Comparison of ENCODE assay signal across 22 mouse cellular contexts in genomic region chr2:79457434-79457833, GRCm38 (mm10). TPM values are rescaled to one million over a fixed set of nuclear protein-coding genes. Genes with fewer than 3 reads are reported as not detected.
A peak's percentile ranks its signal among the peaks of the same experiment; 100 is the strongest.
DNase-seq lines count a peak whose midpoint lies in the region; ATAC-seq and TF ChIP-seq lines count a peak whose summit lies in the region.
"Had no signal": no experiment of that assay in that cellular context is flagged by ENCODE, and none has a peak within 500 bp of the region (broad histone marks: within the 10 kb centered on the region; RNA-seq: fewer than 3 reads in every experiment).

No protein-coding gene starts in this region.

- TF ChIP-seq CTCF in midbrain, postnatal 0 days (IDR thresholded peaks at IDR 0.05), result no peak
- no peak for TF ChIP-seq CTCF in forebrain, postnatal 0 days (IDR thresholded peaks at IDR 0.05; ENCODE audit: low read depth)

- ATAC-seq in forebrain, embryonic 12.5 days (ENCODE audit: low FRiP score), result no peak
- ATAC-seq in forebrain, embryonic 16.5 days, result no peak
- ATAC-seq in midbrain, embryonic 11.5 days (ENCODE audit: low FRiP score), result no peak
- ATAC-seq in midbrain, postnatal 0 days (ENCODE audit: low FRiP score), result no peak
- no peak for ATAC-seq in forebrain, postnatal 0 days
- ATAC-seq in midbrain, embryonic 13.5 days, result no peak
- ATAC-seq: intestine, postnatal 0 days had no signal

- H3K9ac ChIP-seq in forebrain, embryonic 12.5 days, result no peak overlapping the region
- no peak overlapping the region for H3K9ac ChIP-seq in forebrain, embryonic 16.5 days (replicated peaks; ENCODE audit: low read depth, low read length)
- H3K9ac ChIP-seq in midbrain, embryonic 11.5 days (ENCODE audit: low read length), result no peak overlapping the region
- no peak overlapping the region for H3K9ac ChIP-seq in midbrain, postnatal 0 days (replicated peaks; ENCODE audit: low read length, poor library complexity, severe bottlenecking)
- no peak overlapping the region for H3K9ac ChIP-seq in forebrain, postnatal 0 days
- H3K9ac ChIP-seq in midbrain, embryonic 13.5 days (replicated peaks), result no peak overlapping the region
- H3K9ac ChIP-seq: limb, embryonic 15.5 days; liver, embryonic 15.5 days; neural tube, embryonic 12.5 days had no signal

- no peak overlapping the region for H3K4me3 ChIP-seq in forebrain, embryonic 12.5 days (replicated peaks)
- H3K4me3 ChIP-seq in forebrain, embryonic 16.5 days (replicated peaks; ENCODE audit: low read length), result no peak overlapping the region
- no peak overlapping the region for H3K4me3 ChIP-seq in midbrain, embryonic 11.5 days (ENCODE audit: low read depth, low read length)
- H3K4me3 ChIP-seq in midbrain, postnatal 0 days (ENCODE audit: low read depth, low read length), result no peak overlapping the region
- H3K4me3 ChIP-seq in forebrain, postnatal 0 days (ENCODE audit: low read depth, low read length), result no peak overlapping the region
- H3K4me3 ChIP-seq in midbrain, embryonic 13.5 days (replicated peaks), result no peak overlapping the region

- peaks cover 79% of the 10 kb centered on the region for H3K27me3 ChIP-seq in forebrain, embryonic 12.5 days
- H3K27me3 ChIP-seq in forebrain, embryonic 16.5 days (replicated peaks; ENCODE audit: control insufficient read depth, insufficient read depth, low read length), result peaks cover 24% of the 10 kb centered on the region
- H3K27me3 ChIP-seq in midbrain, embryonic 11.5 days (ENCODE audit: control insufficient read depth, insufficient read depth, low read length), result peaks cover 70% of the 10 kb centered on the region
- peaks cover 22% of the 10 kb centered on the region for H3K27me3 ChIP-seq in midbrain, postnatal 0 days (ENCODE audit: insufficient read depth, low read length)
- peaks cover 29% of the 10 kb centered on the region for H3K27me3 ChIP-seq in forebrain, postnatal 0 days (ENCODE audit: insufficient read depth, low read length)
- peaks cover 59% of the 10 kb centered on the region for H3K27me3 ChIP-seq in midbrain, embryonic 13.5 days

- H3K4me2 ChIP-seq in forebrain, embryonic 12.5 days, result no peak overlapping the region; the same call in 1 of the 2 replicates
- H3K4me2 ChIP-seq in forebrain, embryonic 16.5 days (ENCODE audit: low read length), result no peak overlapping the region
- H3K4me2 ChIP-seq in midbrain, embryonic 11.5 days, result peak overlapping the region; percentile 57
- no peak overlapping the region for H3K4me2 ChIP-seq in midbrain, postnatal 0 days (ENCODE audit: low read depth, low read length, poor library complexity, severe bottlenecking)
- H3K4me2 ChIP-seq in forebrain, postnatal 0 days (ENCODE audit: low read depth), result 0 out of 2 replicates have a peak overlapping the region, but pooled peaks have one; percentile 59
- H3K4me2 ChIP-seq in midbrain, embryonic 13.5 days (replicated peaks), result no peak overlapping the region; the same call in 1 of the 2 replicates

- peak; percentile 89 for DNase-seq in midbrain, embryonic 11.5 days (ENCODE audit: low spot score, missing footprints)
- no peak for DNase-seq in midbrain, postnatal 0 days (ENCODE audit: low spot score)
- no peak for DNase-seq in forebrain, postnatal 0 days
- DNase-seq in embryo, embryonic 11 days, result no peak
- no peak for DNase-seq in kidney, postnatal 14 days
- DNase-seq: adrenal gland, adult 2 months; gastrocnemius, postnatal 36 days; layer of hippocampus, postnatal 36 days; thymus, postnatal 4 days had no signal

- no peaks in the 10 kb centered on the region for H3K9me3 ChIP-seq in forebrain, embryonic 12.5 days
- H3K9me3 ChIP-seq in forebrain, embryonic 16.5 days (ENCODE audit: control insufficient read depth, low read length), result no peaks in the 10 kb centered on the region
- H3K9me3 ChIP-seq in midbrain, embryonic 11.5 days (ENCODE audit: control insufficient read depth, low read length), result no peaks in the 10 kb centered on the region
- H3K9me3 ChIP-seq in midbrain, postnatal 0 days (ENCODE audit: low read length), result no peaks in the 10 kb centered on the region
- no peaks in the 10 kb centered on the region for H3K9me3 ChIP-seq in forebrain, postnatal 0 days (ENCODE audit: low read length)
- H3K9me3 ChIP-seq in midbrain, embryonic 13.5 days, result no peaks in the 10 kb centered on the region
- H3K9me3 ChIP-seq: limb, embryonic 15.5 days; liver, embryonic 15.5 days; neural tube, embryonic 12.5 days had no signal

- WGBS in forebrain, embryonic 12.5 days, result 57% methylated on average over 3 of the region's 3 CpGs
- WGBS in forebrain, embryonic 16.5 days, result 63% methylated on average over 3 of the region's 3 CpGs
- 52% methylated on average over 3 of the region's 3 CpGs for WGBS in midbrain, embryonic 11.5 days
- WGBS in midbrain, postnatal 0 days, result 71% methylated on average over 3 of the region's 3 CpGs
- 63% methylated on average over 3 of the region's 3 CpGs for WGBS in forebrain, postnatal 0 days
- 53% methylated on average over 3 of the region's 3 CpGs for WGBS in midbrain, embryonic 13.5 days

- H3K27ac ChIP-seq in forebrain, embryonic 12.5 days, result peak overlapping the region; percentile 74; the same call in 1 of the 2 replicates
- H3K27ac ChIP-seq in forebrain, embryonic 16.5 days (ENCODE audit: low read length), result no peak overlapping the region
- H3K27ac ChIP-seq in midbrain, embryonic 11.5 days (ENCODE audit: low read depth, low read length), result no peak overlapping the region
- H3K27ac ChIP-seq in midbrain, postnatal 0 days (ENCODE audit: low read depth, low read length), result no peak overlapping the region
- no peak overlapping the region for H3K27ac ChIP-seq in forebrain, postnatal 0 days (ENCODE audit: low read depth, low read length)
- peak overlapping the region; percentile 69; the same call in 1 of the 2 replicates for H3K27ac ChIP-seq in midbrain, embryonic 13.5 days
- H3K27ac ChIP-seq: limb, embryonic 15.5 days; liver, embryonic 15.5 days; neural tube, embryonic 12.5 days had no signal

- peaks cover 60% of the 10 kb centered on the region for H3K4me1 ChIP-seq in forebrain, embryonic 12.5 days
- H3K4me1 ChIP-seq in forebrain, embryonic 16.5 days (replicated peaks; ENCODE audit: control insufficient read depth, insufficient read depth, low read length), result peaks cover 44% of the 10 kb centered on the region
- H3K4me1 ChIP-seq in midbrain, embryonic 11.5 days (ENCODE audit: control insufficient read depth, insufficient read depth, low read length), result peaks cover 30% of the 10 kb centered on the region
- H3K4me1 ChIP-seq in midbrain, postnatal 0 days (ENCODE audit: insufficient read depth, low read length), result peaks cover 5% of the 10 kb centered on the region
- H3K4me1 ChIP-seq in forebrain, postnatal 0 days (ENCODE audit: insufficient read depth), result peaks cover 12% of the 10 kb centered on the region
- peaks cover 57% of the 10 kb centered on the region for H3K4me1 ChIP-seq in midbrain, embryonic 13.5 days (replicated peaks)
- H3K4me1 ChIP-seq: liver, embryonic 15.5 days had no signal

- no peaks in the 10 kb centered on the region for H3K36me3 ChIP-seq in forebrain, embryonic 12.5 days (replicated peaks)
- H3K36me3 ChIP-seq in forebrain, embryonic 16.5 days (ENCODE audit: control insufficient read depth, insufficient read depth), result no peaks in the 10 kb centered on the region
- H3K36me3 ChIP-seq in midbrain, embryonic 11.5 days (ENCODE audit: control insufficient read depth, insufficient read depth, low read length), result no peaks in the 10 kb centered on the region
- H3K36me3 ChIP-seq in midbrain, postnatal 0 days (ENCODE audit: insufficient read depth, low read length), result no peaks in the 10 kb centered on the region
- no peaks in the 10 kb centered on the region for H3K36me3 ChIP-seq in forebrain, postnatal 0 days (ENCODE audit: insufficient read depth)
- H3K36me3 ChIP-seq in midbrain, embryonic 13.5 days, result no peaks in the 10 kb centered on the region
- H3K36me3 ChIP-seq: limb, embryonic 15.5 days; liver, embryonic 15.5 days; neural tube, embryonic 12.5 days had no signal

RNA-seq across cellular contexts. Expression of gene Cerkl, which starts 0.8 kb away (rescaled TPM):
- 1.5 and 2.4 TPM in 2 replicates for polyA plus RNA-seq in forebrain, embryonic 12.5 days (2016; fragmentation: Nextera tagmentation; extraction: Ambion mirVana)
- 1.3 and 1.5 TPM in 2 replicates for polyA plus RNA-seq in forebrain, embryonic 16.5 days (2015; fragmentation: Nextera tagmentation; extraction: Ambion mirVana)
- 2.4 and 2.5 TPM in 2 replicates for polyA plus RNA-seq in midbrain, embryonic 11.5 days (2014; fragmentation: Nextera tagmentation; extraction: Ambion mirVana)
- total RNA-seq in midbrain, postnatal 0 days (2014; rRNA removed), result 0.11 and 0.47 TPM in 2 replicates
- polyA plus RNA-seq in midbrain, postnatal 0 days (2015; fragmentation: Nextera tagmentation; extraction: Ambion mirVana), result 0.72 and 1.5 TPM in 2 replicates
- total RNA-seq in forebrain, postnatal 0 days (2014; rRNA removed), result 0.15 and 0.52 TPM in 2 replicates
- 1.1 and 1.2 TPM in 2 replicates for polyA plus RNA-seq in forebrain, postnatal 0 days (2015; fragmentation: Nextera tagmentation; extraction: Ambion mirVana)
- polyA plus RNA-seq in midbrain, embryonic 13.5 days (2015; fragmentation: Nextera tagmentation; extraction: Ambion mirVana), result 1.6 and 2.6 TPM in 2 replicates
- polyA plus RNA-seq: C2C12 had no signal

RNA-seq across cellular contexts. Expression of gene Neurod1, which starts 0.9 kb away (rescaled TPM):
- 44.3 and 46.8 TPM in 2 replicates for polyA plus RNA-seq in forebrain, embryonic 12.5 days (2016; fragmentation: Nextera tagmentation; extraction: Ambion mirVana)
- 55.8 and 68.6 TPM in 2 replicates for polyA plus RNA-seq in forebrain, embryonic 16.5 days (2015; fragmentation: Nextera tagmentation; extraction: Ambion mirVana)
- 43.4 TPM in 2 replicates for polyA plus RNA-seq in midbrain, embryonic 11.5 days (2014; fragmentation: Nextera tagmentation; extraction: Ambion mirVana)
- total RNA-seq in midbrain, postnatal 0 days (2014; rRNA removed), result 3.5 and 16.6 TPM in 2 replicates
- 4.1 and 6.2 TPM in 2 replicates for polyA plus RNA-seq in midbrain, postnatal 0 days (2015; fragmentation: Nextera tagmentation; extraction: Ambion mirVana)
- total RNA-seq in forebrain, postnatal 0 days (2014; rRNA removed), result 14.2 and 15.9 TPM in 2 replicates
- polyA plus RNA-seq in forebrain, postnatal 0 days (2015; fragmentation: Nextera tagmentation; extraction: Ambion mirVana), result 29.8 and 43.0 TPM in 2 replicates
- polyA plus RNA-seq in midbrain, embryonic 13.5 days (2015; fragmentation: Nextera tagmentation; extraction: Ambion mirVana), result 38.5 and 38.8 TPM in 2 replicates
- total RNA-seq: adrenal gland, adult 2 months; gastrocnemius, postnatal 36 days; hematopoietic stem cell, adult 5-6 weeks had no signal
- polyA plus RNA-seq: C2C12; heart, embryonic 16.5 days; kidney, embryonic 16.5 days; limb, embryonic 15.5 days; liver, embryonic 15.5 days; lung, embryonic 16.5 days; spleen, adult 2 months had no signal

Comparison
In these comparisons a context has a peak if more than half of its experiments do, and no peak if none do; other contexts are left out.
1. H3K27ac ChIP-seq: peak in forebrain, embryonic 12.5 days (single experiment) and midbrain, embryonic 13.5 days (single experiment); none in forebrain, embryonic 16.5 days (single experiment), midbrain, embryonic 11.5 days (single experiment), midbrain, postnatal 0 days (single experiment) and forebrain, postnatal 0 days (single experiment).
2. H3K4me2 ChIP-seq: peak in midbrain, embryonic 11.5 days (single experiment) and forebrain, postnatal 0 days (single experiment); none in forebrain, embryonic 12.5 days (single experiment), forebrain, embryonic 16.5 days (single experiment), midbrain, postnatal 0 days (single experiment) and midbrain, embryonic 13.5 days (single experiment).